ENCODE assay signal across 9 mouse cellular contexts in genomic region chr6:83927418-83927817, GRCm38 (mm10).
DNase-seq lines count a peak whose midpoint lies in the region; ATAC-seq lines count a peak whose summit lies in the region.
"Had no signal": no experiment of that assay in that cellular context is flagged by ENCODE, and none has a peak within 500 bp of the region (broad histone marks: within the 10 kb centered on the region; RNA-seq: fewer than 3 reads in every experiment).

No protein-coding gene starts in this region.

- DNase-seq in neural tube, embryonic 10.5 days (ENCODE audit: extremely low spot score, low spot score) = peak; percentile 19
- peak; percentile 56 to 68 for DNase-seq in adrenal gland, postnatal 36 days
- peak; percentile 47 for DNase-seq in kidney, postnatal 14 days
- DNase-seq in splenic B cell, adult 2 months (ENCODE audit: low read depth, low spot score) = peak; percentile 63
- DNase-seq in midbrain, embryonic 11.5 days (ENCODE audit: low spot score, missing footprints) = no peak

- H3K4me1 ChIP-seq in neural tube, embryonic 15.5 days = no peaks in the 10 kb centered on the region
- no peaks in the 10 kb centered on the region for H3K4me1 ChIP-seq in intestine, embryonic 16.5 days (ENCODE audit: control insufficient read depth, insufficient read depth, low read length)
- H3K4me1 ChIP-seq in midbrain, embryonic 11.5 days (ENCODE audit: control insufficient read depth, insufficient read depth, low read length) = no peaks in the 10 kb centered on the region
- H3K4me1 ChIP-seq: liver, embryonic 15.5 days had no signal

- no peak overlapping the region for H3K27ac ChIP-seq in neural tube, embryonic 15.5 days (replicated peaks)
- no peak overlapping the region for H3K27ac ChIP-seq in intestine, embryonic 16.5 days (ENCODE audit: low read length)
- H3K27ac ChIP-seq in midbrain, embryonic 11.5 days (ENCODE audit: low read depth, low read length) = no peak overlapping the region
- H3K27ac ChIP-seq: liver, embryonic 15.5 days had no signal

- no peaks in the 10 kb centered on the region for H3K9me3 ChIP-seq in neural tube, embryonic 15.5 days (replicated peaks)
- H3K9me3 ChIP-seq in intestine, embryonic 16.5 days (ENCODE audit: control insufficient read depth, low read length) = no peaks in the 10 kb centered on the region
- H3K9me3 ChIP-seq in midbrain, embryonic 11.5 days (ENCODE audit: control insufficient read depth, low read length) = no peaks in the 10 kb centered on the region
- H3K9me3 ChIP-seq: liver, embryonic 15.5 days had no signal

- no peak overlapping the region for H3K9ac ChIP-seq in neural tube, embryonic 15.5 days (replicated peaks)
- H3K9ac ChIP-seq in intestine, embryonic 16.5 days (ENCODE audit: low read depth, low read length) = no peak overlapping the region
- H3K9ac ChIP-seq in midbrain, embryonic 11.5 days (ENCODE audit: low read length) = no peak overlapping the region
- H3K9ac ChIP-seq: liver, embryonic 15.5 days had no signal

- WGBS in neural tube, embryonic 15.5 days = 88% methylated on average over 1 of the region's 1 CpGs
- WGBS in intestine, embryonic 16.5 days = 73% methylated on average over 1 of the region's 1 CpGs
- WGBS in midbrain, embryonic 11.5 days = 69% methylated on average over 1 of the region's 1 CpGs

- no peak for ATAC-seq in neural tube, embryonic 15.5 days (ENCODE audit: low FRiP score)
- no peak for ATAC-seq in activated CD4-positive, CD25-positive, alpha-beta regulatory T cell, adult 4 months
- no peak for ATAC-seq in intestine, embryonic 16.5 days
- ATAC-seq in midbrain, embryonic 11.5 days (ENCODE audit: low FRiP score) = no peak

- no peak overlapping the region for H3K4me3 ChIP-seq in neural tube, embryonic 15.5 days (replicated peaks)
- H3K4me3 ChIP-seq in intestine, embryonic 16.5 days (ENCODE audit: low read length) = no peak overlapping the region
- H3K4me3 ChIP-seq in midbrain, embryonic 11.5 days (ENCODE audit: low read depth, low read length) = no peak overlapping the region
- H3K4me3 ChIP-seq: liver, embryonic 15.5 days had no signal

- no peak overlapping the region for H3K4me2 ChIP-seq in neural tube, embryonic 15.5 days
- no peak overlapping the region for H3K4me2 ChIP-seq in intestine, embryonic 16.5 days (ENCODE audit: low read depth, low read length)
- H3K4me2 ChIP-seq in midbrain, embryonic 11.5 days = no peak overlapping the region
- H3K4me2 ChIP-seq: liver, embryonic 15.5 days had no signal

- no peaks in the 10 kb centered on the region for H3K27me3 ChIP-seq in neural tube, embryonic 15.5 days (replicated peaks)
- no peaks in the 10 kb centered on the region for H3K27me3 ChIP-seq in splenic B cell, adult 2 months (ENCODE audit: control insufficient read depth, insufficient read depth, low read length, poor library complexity, severe bottlenecking)
- H3K27me3 ChIP-seq in intestine, embryonic 16.5 days (replicated peaks; ENCODE audit: control insufficient read depth, insufficient read depth, low read length) = no peaks in the 10 kb centered on the region
- H3K27me3 ChIP-seq in midbrain, embryonic 11.5 days (ENCODE audit: control insufficient read depth, insufficient read depth, low read length) = no peaks in the 10 kb centered on the region
- H3K27me3 ChIP-seq: liver, embryonic 15.5 days had no signal

- no peaks in the 10 kb centered on the region for H3K36me3 ChIP-seq in neural tube, embryonic 15.5 days
- H3K36me3 ChIP-seq in splenic B cell, adult 2 months (ENCODE audit: control insufficient read depth, insufficient read depth, low read length, poor library complexity, severe bottlenecking) = peaks cover 4% of the 10 kb centered on the region; the same call in 1 of the 2 replicates
- peaks cover 3% of the 10 kb centered on the region; the same call in 1 of the 2 replicates for H3K36me3 ChIP-seq in intestine, embryonic 16.5 days (ENCODE audit: control insufficient read depth, insufficient read depth, low read length)
- peaks cover 4% of the 10 kb centered on the region; the same call in 1 of the 2 replicates for H3K36me3 ChIP-seq in midbrain, embryonic 11.5 days (ENCODE audit: control insufficient read depth, insufficient read depth, low read length)
